Mouse (Mus musculus): ENCODE measurements around the gene Prickle1. TPM values are rescaled to one million over a fixed set of nuclear protein-coding genes. Genes with fewer than 3 reads are reported as not detected.

The Prickle1 gene
- total and polyA plus RNA-seq, 3 experiments = 0.64 to 1.8 (median 1.7) TPM

GRCm38 (mm10) chr15:93485252-93485651 lies 110.4 kb downstream of the Prickle1 start:
- no peaks in the 10 kb centered on the region for H3K79me2 ChIP-seq (replicated peaks; ENCODE audit: control insufficient read depth, extremely low read depth, insufficient read depth, poor library complexity, severe bottlenecking)
- no peaks in the 10 kb centered on the region for H3K9me3 ChIP-seq (replicated peaks; ENCODE audit: low read length)
- no peak overlapping the region for H3K4me2 ChIP-seq (ENCODE audit: insufficient read depth, low read depth, poor library complexity, severe bottlenecking)
- dilution Hi-C loops (cut with MboI; ENCODE audit: extremely low pct_ligation_motif_present, extremely low pct_unique_long_range_greater_than_20kb, low sequenced_read_pairs) = no loop called here
- H3K27me3 ChIP-seq (replicated peaks) = no peaks in the 10 kb centered on the region
- no peak overlapping the region for H3K9ac ChIP-seq (ENCODE audit: insufficient read depth, low read depth)
- TF ChIP-seq POLR2A (IDR thresholded peaks at IDR 0.05; ENCODE audit: low read depth, low read length) (no peak), EP300 (IDR thresholded peaks at IDR 0.05; ENCODE audit: low read length) (no peak), KAT2A (IDR thresholded peaks at IDR 0.05; ENCODE audit: insufficient replicate concordance, low read length) (no peak), NRF1 (IDR thresholded peaks at IDR 0.05; ENCODE audit: low read depth, low read length) (no peak), ZMIZ1 (IDR thresholded peaks at IDR 0.05; ENCODE audit: low read depth, low read length) (no peak), E2F4 (IDR thresholded peaks at IDR 0.05; ENCODE audit: insufficient replicate concordance, low read depth, low read length) (no peak), USF1 (IDR thresholded peaks at IDR 0.05; ENCODE audit: low read depth, low read length) (no peak), ZC3H11A (IDR thresholded peaks at IDR 0.05; ENCODE audit: low read depth, low read length) (no peak), GABPA (IDR thresholded peaks at IDR 0.05; ENCODE audit: insufficient replicate concordance, low read depth, low read length) (no peak), MEF2A (IDR thresholded peaks at IDR 0.05; ENCODE audit: borderline replicate concordance, low read depth, low read length) (no peak), SMC3 (IDR thresholded peaks at IDR 0.05; ENCODE audit: low read depth, low read length) (no peak), RAD21 (IDR thresholded peaks at IDR 0.05; ENCODE audit: low read depth, low read length) (no peak), JUN (IDR thresholded peaks at IDR 0.05; ENCODE audit: insufficient read depth, low read depth, low read length) (no peak), POLR2AphosphoS2 (IDR thresholded peaks at IDR 0.05; ENCODE audit: low read depth, low read length) (no peak), MAFK (IDR thresholded peaks at IDR 0.05; ENCODE audit: insufficient replicate concordance, low read length) (no peak), MYC (IDR thresholded peaks at IDR 0.05; ENCODE audit: low read depth, low read length) (no peak), TCF12 (IDR thresholded peaks at IDR 0.05; ENCODE audit: low read depth, low read length) (no peak), CHD1 (IDR thresholded peaks at IDR 0.05; ENCODE audit: low read depth, low read length) (no peak)
- H3K36me3 ChIP-seq (replicated peaks in 1 of 2; ENCODE audit: control insufficient read depth in 1 of 2, insufficient read depth in 1 of 2, low read length in 1 of 2) = peaks cover 12 to 56% of the 10 kb centered on the region in 2 experiments
- in situ Hi-C loops (cut with MboI; ENCODE audit: low pct_ligation_motif_present, low pct_unique_long_range_greater_than_20kb, low sequenced_read_pairs) = no loop called here
- H3K27ac ChIP-seq (ENCODE audit: insufficient read depth, low read depth) = no peak overlapping the region
- DNase-seq (ENCODE audit: extremely low read depth) = peak; percentile 39
- no peak overlapping the region for H3K4me3 ChIP-seq (replicated peaks in 1 of 3; ENCODE audit: low read depth in 2 of 3, low read length in 2 of 3, poor library complexity in 1 of 3)
- peaks cover 0 to 29% of the 10 kb centered on the region in 2 experiments; a peak in 2 of 4 replicates for H3K4me1 ChIP-seq (ENCODE audit: control insufficient read depth in 1 of 2, insufficient read depth in 2 of 2)

DNA sequence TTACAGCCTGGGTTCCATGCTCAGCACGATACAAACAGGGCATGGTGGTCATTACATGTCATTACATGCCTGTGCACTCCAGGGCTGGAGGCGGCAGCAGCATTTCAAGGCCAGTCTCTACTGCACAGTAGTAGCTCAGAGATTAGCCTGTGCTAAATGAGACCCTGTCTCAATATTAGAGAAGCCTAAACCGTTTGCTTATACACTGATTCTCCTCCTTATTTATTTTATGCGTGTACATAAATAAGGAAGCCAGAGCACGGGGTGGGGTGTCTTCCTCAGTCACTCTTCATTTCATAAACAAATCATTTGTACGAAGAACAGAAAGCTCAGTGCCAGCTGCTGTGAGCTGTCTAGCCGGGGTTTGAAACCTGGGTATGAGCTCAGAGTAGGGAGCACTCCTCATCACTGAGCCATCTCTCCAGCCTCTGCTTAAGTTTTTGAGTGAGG lies 111.4 kb downstream of the Prickle1 start:
- peaks cover 0 to 29% of the 10 kb centered on the region in 2 experiments; a peak in 2 of 4 replicates for H3K4me1 ChIP-seq (ENCODE audit: control insufficient read depth in 1 of 2, insufficient read depth in 2 of 2)
- H3K36me3 ChIP-seq (replicated peaks in 1 of 2; ENCODE audit: control insufficient read depth in 1 of 2, insufficient read depth in 1 of 2, low read length in 1 of 2) = peaks cover 9 to 59% of the 10 kb centered on the region in 2 experiments
- H3K4me2 ChIP-seq (ENCODE audit: insufficient read depth, low read depth, poor library complexity, severe bottlenecking) = no peak overlapping the region
- no peaks in the 10 kb centered on the region for H3K9me3 ChIP-seq (replicated peaks; ENCODE audit: low read length)
- H3K27me3 ChIP-seq (replicated peaks) = no peaks in the 10 kb centered on the region
- in situ Hi-C loops (cut with MboI; ENCODE audit: low pct_ligation_motif_present, low pct_unique_long_range_greater_than_20kb, low sequenced_read_pairs) = no loop called here
- no peaks in the 10 kb centered on the region for H3K79me2 ChIP-seq (replicated peaks; ENCODE audit: control insufficient read depth, extremely low read depth, insufficient read depth, poor library complexity, severe bottlenecking)
- H3K9ac ChIP-seq (ENCODE audit: insufficient read depth, low read depth) = no peak overlapping the region
- no peak overlapping the region for H3K27ac ChIP-seq (ENCODE audit: insufficient read depth, low read depth)
- H3K4me3 ChIP-seq (replicated peaks in 1 of 3; ENCODE audit: low read depth in 2 of 3, low read length in 2 of 3, poor library complexity in 1 of 3) = no peak overlapping the region
- DNase-seq (ENCODE audit: extremely low read depth) = peak; percentile 24
- TF ChIP-seq TCF12 (IDR thresholded peaks at IDR 0.05; ENCODE audit: low read depth, low read length) (no peak), UBTF (IDR thresholded peaks at IDR 0.05; ENCODE audit: low read depth, low read length) (no peak), NRF1 (IDR thresholded peaks at IDR 0.05; ENCODE audit: low read depth, low read length) (no peak), ZNF384 (IDR thresholded peaks at IDR 0.05; ENCODE audit: low read depth, low read length) (no peak), ELF1 (IDR thresholded peaks at IDR 0.05; ENCODE audit: low read depth, low read length) (no peak), USF2 (conservative IDR thresholded peaks at IDR 0.05; ENCODE audit: low read depth, low read length) (no peak), E2F4 (IDR thresholded peaks at IDR 0.05; ENCODE audit: insufficient replicate concordance, low read depth, low read length) (no peak), SMC3 (IDR thresholded peaks at IDR 0.05; ENCODE audit: low read depth, low read length) (no peak), ZC3H11A (IDR thresholded peaks at IDR 0.05; ENCODE audit: low read depth, low read length) (no peak), PAX5 (IDR thresholded peaks at IDR 0.05; ENCODE audit: low read length) (no peak), KAT2A (IDR thresholded peaks at IDR 0.05; ENCODE audit: insufficient replicate concordance, low read length) (no peak)
- dilution Hi-C loops (cut with MboI; ENCODE audit: extremely low pct_ligation_motif_present, extremely low pct_unique_long_range_greater_than_20kb, low sequenced_read_pairs) = no loop called here
